Mouse (Mus musculus): ENCODE data around the gene Cluap1. TPM values are rescaled to one million over a fixed set of nuclear protein-coding genes. Genes with fewer than 3 reads are reported as not detected.

Cluap1 gene
- total and polyA plus RNA-seq, 3 experiments = 28.9 to 30.7 TPM; not detected in 1

- TF ChIP-seq MAX (IDR thresholded peaks at IDR 0.05; ENCODE audit: low read length) = no peak
Observed at GRCm38 (mm10) chr16:3988410-3988809, 79.8 kb downstream of the Cluap1 start (continued).

Other genes with a start within 250 kb of the Cluap1 start
- not detected in 2 replicates for gene Mefv, start 190.7 kb upstream of the Cluap1 start, total RNA-seq (2012; rRNA removed)
- not detected for gene Mefv, start 190.7 kb upstream of the Cluap1 start, polyA plus RNA-seq (2012; ENCODE audit: insufficient read depth in 1 of 2, insufficient read length in 2 of 2, low read depth in 1 of 2, low replicate concordance in 2 of 2, missing spikeins in 1 of 2)
- gene Zfp263, start 164.7 kb upstream of the Cluap1 start, total RNA-seq (2012; rRNA removed) = 13.5 and 18.5 TPM in 2 replicates
- gene Zfp263, start 164.7 kb upstream of the Cluap1 start, polyA plus RNA-seq (2012; ENCODE audit: insufficient read depth in 1 of 2, insufficient read length in 2 of 2, low read depth in 1 of 2, low replicate concordance in 2 of 2, missing spikeins in 1 of 2) = 10 to 100 TPM in 1 of 2 experiments, not detected in 1; 17.9 TPM
- gene Olfr15, start 77.9 kb upstream of the Cluap1 start, total RNA-seq (2012; rRNA removed) = not detected in 2 replicates
- gene Olfr15, start 77.9 kb upstream of the Cluap1 start, polyA plus RNA-seq (2012; ENCODE audit: insufficient read depth in 1 of 2, insufficient read length in 2 of 2, low read depth in 1 of 2, low replicate concordance in 2 of 2, missing spikeins in 1 of 2) = not detected
- gene Zfp174, start 61.5 kb upstream of the Cluap1 start, total RNA-seq (2012; rRNA removed) = 0.39 and 0.46 TPM in 2 replicates
- gene Zfp174, start 61.5 kb upstream of the Cluap1 start, polyA plus RNA-seq (2012; ENCODE audit: insufficient read depth in 1 of 2, insufficient read length in 2 of 2, low read depth in 1 of 2, low replicate concordance in 2 of 2, missing spikeins in 1 of 2) = 10 to 100 TPM in 1 of 2 experiments, under 1 TPM in 1; 0.58 to 24.5 TPM
- gene Naa60, start 36.4 kb upstream of the Cluap1 start, total RNA-seq (2012; rRNA removed) = 26.9 and 28.0 TPM in 2 replicates
- gene Naa60, start 36.4 kb upstream of the Cluap1 start, polyA plus RNA-seq (2012; ENCODE audit: insufficient read depth in 1 of 2, insufficient read length in 2 of 2, low read depth in 1 of 2, low replicate concordance in 2 of 2, missing spikeins in 1 of 2) = 10 to 100 TPM in 1 of 2 experiments, not detected in 1; 67.5 TPM
- gene Zfp597, start 24.2 kb upstream of the Cluap1 start, total RNA-seq (2012; rRNA removed) = 8.4 and 10.1 TPM in 2 replicates
- gene Zfp597, start 24.2 kb upstream of the Cluap1 start, polyA plus RNA-seq (2012; ENCODE audit: insufficient read depth in 1 of 2, insufficient read length in 2 of 2, low read depth in 1 of 2, low replicate concordance in 2 of 2, missing spikeins in 1 of 2) = 1 to 10 TPM in 1 of 2 experiments, not detected in 1; 6.9 TPM
- 0.52 and 0.62 TPM in 2 replicates for gene Gm20695, start 24.2 kb upstream of the Cluap1 start, total RNA-seq (2012; rRNA removed)
- gene Gm20695, start 24.2 kb upstream of the Cluap1 start, polyA plus RNA-seq (2012; ENCODE audit: insufficient read depth in 1 of 2, insufficient read length in 2 of 2, low read depth in 1 of 2, low replicate concordance in 2 of 2, missing spikeins in 1 of 2) = not detected
- gene 1700037C18Rik, start 112 bp upstream of the Cluap1 start, total RNA-seq (2012; rRNA removed) = 3.5 and 4.2 TPM in 2 replicates
- 1 to 10 TPM in 1 of 2 experiments, not detected in 1; 7.2 TPM for gene 1700037C18Rik, start 112 bp upstream of the Cluap1 start, polyA plus RNA-seq (2012; ENCODE audit: insufficient read depth in 1 of 2, insufficient read length in 2 of 2, low read depth in 1 of 2, low replicate concordance in 2 of 2, missing spikeins in 1 of 2)
- gene Nlrc3, start 67.8 kb downstream of the Cluap1 start, total RNA-seq (2012; rRNA removed) = 0.46 and 0.82 TPM in 2 replicates
- gene Nlrc3, start 67.8 kb downstream of the Cluap1 start, polyA plus RNA-seq (2012; ENCODE audit: insufficient read depth in 1 of 2, insufficient read length in 2 of 2, low read depth in 1 of 2, low replicate concordance in 2 of 2, missing spikeins in 1 of 2) = under 1 TPM in 1 of 2 experiments, not detected in 1; 0.77 TPM
- 23.0 and 24.3 TPM in 2 replicates for gene Slx4, start 95.0 kb downstream of the Cluap1 start, total RNA-seq (2012; rRNA removed)
- 10 to 100 TPM in 1 of 2 experiments, not detected in 1; 35.2 TPM for gene Slx4, start 95.0 kb downstream of the Cluap1 start, polyA plus RNA-seq (2012; ENCODE audit: insufficient read depth in 1 of 2, insufficient read length in 2 of 2, low read depth in 1 of 2, low replicate concordance in 2 of 2, missing spikeins in 1 of 2)
- gene Dnase1, start 128.1 kb downstream of the Cluap1 start, total RNA-seq (2012; rRNA removed) = 0.42 and 0.81 TPM in 2 replicates
- gene Dnase1, start 128.1 kb downstream of the Cluap1 start, polyA plus RNA-seq (2012; ENCODE audit: insufficient read depth in 1 of 2, insufficient read length in 2 of 2, low read depth in 1 of 2, low replicate concordance in 2 of 2, missing spikeins in 1 of 2) = 1 to 10 TPM in 1 of 2 experiments, not detected in 1; 7.7 TPM
- gene Trap1, start 169.0 kb downstream of the Cluap1 start, total RNA-seq (2012; rRNA removed) = 120 and 128 TPM in 2 replicates
- gene Trap1, start 169.0 kb downstream of the Cluap1 start, polyA plus RNA-seq (2012; ENCODE audit: insufficient read depth in 1 of 2, insufficient read length in 2 of 2, low read depth in 1 of 2, low replicate concordance in 2 of 2, missing spikeins in 1 of 2) = 100 to 1,000 TPM; 214 to 299 TPM

Measured in MEL (cell line).